Mouse (Mus musculus): ENCODE measurements at regions not wholly inside any gene's neighbourhood (a gene's known extent, or its start where the extent isn't known, plus 50 kb on each side); places are given as distances from the start of the nearest gene placed in this dataset.

GRCm38 (mm10) chr10:30278987-30279386 is 78.6 kb upstream of the Cenpw start:
- H3K9ac ChIP-seq (replicated peaks; ENCODE audit: low read length): no peak overlapping the region

DNA sequence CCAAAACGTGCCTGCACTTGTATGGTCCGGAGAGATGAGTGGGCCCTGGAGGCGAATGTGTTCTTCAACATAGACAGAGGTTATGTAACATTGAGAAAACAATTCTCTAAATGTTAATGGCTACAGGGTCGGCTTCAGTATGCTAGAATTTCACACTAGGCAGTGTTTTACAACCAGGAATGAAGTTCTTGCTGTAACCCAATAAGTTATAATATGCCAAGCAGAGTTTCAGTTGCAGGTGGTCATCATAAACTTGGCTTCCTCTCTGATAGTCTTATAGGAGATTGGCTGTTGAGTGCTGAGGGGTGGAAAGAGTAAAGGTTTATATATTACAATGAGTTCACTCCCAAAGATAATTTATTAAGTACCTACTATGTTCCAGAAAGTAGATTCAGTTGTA is 64.8 kb upstream of the Cenpw start:
- Histone ChIP-seq H3K4me3 (ENCODE audit: low read length) (no peak overlapping the region), H3K27ac (no peak overlapping the region), H3K9ac (replicated peaks; ENCODE audit: low read length) (no peak overlapping the region), H3K27me3 (ENCODE audit: insufficient read depth, low read length) (no peaks in the 10 kb centered on the region), H3K4me2 (ENCODE audit: low read depth, low read length) (no peak overlapping the region), H3K4me1 (ENCODE audit: insufficient read depth, low read length) (no peaks in the 10 kb centered on the region), H3K36me3 (ENCODE audit: insufficient read depth, low read length) (no peaks in the 10 kb centered on the region), H3K9me3 (ENCODE audit: low read length) (no peaks in the 10 kb centered on the region)
- DNase-seq (ENCODE audit: low spot score): no peak
- WGBS: 90% methylated on average over 4 of the region's 4 CpGs
- TF ChIP-seq CTCF (IDR thresholded peaks at IDR 0.05; ENCODE audit: low read depth): no peak
- no peak for ATAC-seq

More at GRCm38 (mm10) chr10:30278987-30279386, 78.6 kb upstream of the Cenpw start:
- no peaks in the 10 kb centered on the region for H3K27me3 ChIP-seq (ENCODE audit: insufficient read depth, low read length)
- H3K4me3 ChIP-seq (ENCODE audit: low read length): no peak overlapping the region
- no peaks in the 10 kb centered on the region for H3K4me1 ChIP-seq (ENCODE audit: insufficient read depth, low read length)
- no peak overlapping the region for H3K27ac ChIP-seq
- H3K9me3 ChIP-seq (ENCODE audit: low read length): no peaks in the 10 kb centered on the region
- no peak overlapping the region for H3K4me2 ChIP-seq (ENCODE audit: low read depth, low read length)
- H3K36me3 ChIP-seq (ENCODE audit: insufficient read depth, low read length): no peaks in the 10 kb centered on the region
- TF ChIP-seq CTCF (IDR thresholded peaks at IDR 0.05; ENCODE audit: low read depth): no peak
- ATAC-seq (no peak), DNase-seq (ENCODE audit: low spot score) (no peak)

DNA sequence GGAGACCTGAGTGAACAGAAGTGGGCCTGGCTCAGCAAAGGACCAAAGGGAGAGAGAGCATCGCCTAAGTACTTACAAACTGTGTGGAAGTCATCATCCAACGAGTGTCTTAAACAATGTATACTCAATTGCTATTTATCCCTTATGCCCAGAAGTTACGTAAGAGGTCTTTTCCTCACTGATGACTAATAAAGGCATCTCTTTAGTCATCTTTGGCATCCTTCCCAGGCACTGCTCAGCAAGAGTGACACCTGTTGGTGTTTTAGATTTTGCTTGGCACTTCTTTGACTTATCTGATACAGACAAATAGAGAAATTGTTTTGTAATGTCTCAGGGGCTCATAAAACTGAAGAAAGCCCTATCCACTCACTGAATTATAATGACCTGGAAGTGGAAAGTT is 59.4 kb upstream of the Cenpw start:
- DNase-seq (ENCODE audit: low spot score) (peak; percentile 39), ATAC-seq (no peak)
- H3K9ac ChIP-seq (replicated peaks; ENCODE audit: low read length): no peak overlapping the region
- no peaks in the 10 kb centered on the region for H3K27me3 ChIP-seq (ENCODE audit: insufficient read depth, low read length)
- H3K9me3 ChIP-seq (ENCODE audit: low read length): no peaks in the 10 kb centered on the region
- no peak overlapping the region for H3K4me3 ChIP-seq (ENCODE audit: low read length)
- no peak overlapping the region for H3K4me2 ChIP-seq (ENCODE audit: low read depth, low read length)
- TF ChIP-seq CTCF (IDR thresholded peaks at IDR 0.05; ENCODE audit: low read depth): no peak
- no peak overlapping the region for H3K27ac ChIP-seq
- no peaks in the 10 kb centered on the region for H3K4me1 ChIP-seq (ENCODE audit: insufficient read depth, low read length)
- 64% methylated on average over 3 of the region's 3 CpGs for WGBS
- no peaks in the 10 kb centered on the region for H3K36me3 ChIP-seq (ENCODE audit: insufficient read depth, low read length)

- H3K4me3 ChIP-seq (ENCODE audit: low read length): no peak overlapping the region
- H3K27me3 ChIP-seq (ENCODE audit: insufficient read depth, low read length): no peaks in the 10 kb centered on the region
- H3K27ac ChIP-seq: no peak overlapping the region
- WGBS: 73% methylated on average over 4 of the region's 4 CpGs
- DNase-seq (ENCODE audit: low spot score) (no peak), ATAC-seq (no peak)
- H3K9me3 ChIP-seq (ENCODE audit: low read length): no peaks in the 10 kb centered on the region
- no peaks in the 10 kb centered on the region for H3K4me1 ChIP-seq (ENCODE audit: insufficient read depth, low read length)
- H3K36me3 ChIP-seq (ENCODE audit: insufficient read depth, low read length): no peaks in the 10 kb centered on the region
- no peak for TF ChIP-seq CTCF (IDR thresholded peaks at IDR 0.05; ENCODE audit: low read depth)
- H3K9ac ChIP-seq (replicated peaks; ENCODE audit: low read length): no peak overlapping the region
- no peak overlapping the region for H3K4me2 ChIP-seq (ENCODE audit: low read depth, low read length)
Observed at GRCm38 (mm10) chr10:30257889-30258288, 57.5 kb upstream of the Cenpw start.

All from hindbrain, postnatal 0 days (tissue).